Mouse (Mus musculus) spleen, postnatal 14 days (tissue): Measurements from ENCODE around the gene Gm45717.
"Not testable (repeated sequence)": the region's sequence is repeated elsewhere in the genome, so short reads cannot be mapped to it uniquely, and the experiment has no call there.

Experiments used
- DNase-seq, 2 experiments: peaks; one replicate each; pipeline ENCODE4 v3.0.0; 2021 to 2022; ENCODE audit warnings: low spot score in 2 of 2

Gm45717 gene

GRCm38 (mm10) chr7:140955758-140956555, at the start of gene Gm45717, which contains the start of gene Ifitm2:
TSS of gene Gm45717 (minus strand) at chr7:140955937.
TSS of gene Ifitm2 (minus strand) at chr7:140955987.
- no peak for DNase-seq

DNA sequence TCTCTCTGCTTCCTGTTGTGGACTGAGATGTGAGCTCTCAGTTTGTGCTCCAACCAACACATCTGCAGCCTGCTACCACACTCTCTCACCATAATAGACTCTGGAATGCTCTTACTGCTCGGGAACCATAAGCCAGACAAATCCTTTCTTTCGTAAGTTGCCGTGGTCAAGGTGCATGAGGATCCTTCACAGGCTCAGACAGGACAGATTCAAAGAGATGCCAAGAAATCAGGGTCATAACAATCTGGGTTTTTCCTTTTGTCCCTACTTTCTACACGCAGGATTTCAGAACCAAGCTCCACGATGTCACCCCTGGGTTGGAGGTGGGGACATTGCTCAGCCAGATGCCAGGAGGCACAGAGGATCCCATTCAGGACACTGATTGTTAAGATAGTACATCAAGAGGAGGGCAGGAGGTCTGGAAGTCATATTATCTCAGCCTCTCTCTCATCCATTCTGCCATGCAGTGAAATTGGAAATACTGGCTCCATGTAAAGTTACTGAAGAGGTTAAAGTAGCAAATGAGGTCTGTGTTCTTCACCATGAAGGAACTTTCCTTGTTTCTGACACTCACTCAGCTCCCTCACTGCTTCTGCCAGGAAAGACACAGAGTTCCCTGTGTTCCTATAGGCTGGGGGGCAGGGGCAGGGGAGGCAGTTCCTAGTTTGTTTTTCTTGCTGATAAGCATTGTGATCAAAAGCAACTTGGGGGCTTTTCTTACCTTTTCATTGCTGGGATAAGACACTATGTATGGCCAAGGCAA, 47.7 kb upstream of the Gm45717 start:
- no peak for DNase-seq

GRCm38 (mm10) chr7:141000881-141001708, 45.4 kb upstream of the Gm45717 start:
- DNase-seq, result no peak

DNA sequence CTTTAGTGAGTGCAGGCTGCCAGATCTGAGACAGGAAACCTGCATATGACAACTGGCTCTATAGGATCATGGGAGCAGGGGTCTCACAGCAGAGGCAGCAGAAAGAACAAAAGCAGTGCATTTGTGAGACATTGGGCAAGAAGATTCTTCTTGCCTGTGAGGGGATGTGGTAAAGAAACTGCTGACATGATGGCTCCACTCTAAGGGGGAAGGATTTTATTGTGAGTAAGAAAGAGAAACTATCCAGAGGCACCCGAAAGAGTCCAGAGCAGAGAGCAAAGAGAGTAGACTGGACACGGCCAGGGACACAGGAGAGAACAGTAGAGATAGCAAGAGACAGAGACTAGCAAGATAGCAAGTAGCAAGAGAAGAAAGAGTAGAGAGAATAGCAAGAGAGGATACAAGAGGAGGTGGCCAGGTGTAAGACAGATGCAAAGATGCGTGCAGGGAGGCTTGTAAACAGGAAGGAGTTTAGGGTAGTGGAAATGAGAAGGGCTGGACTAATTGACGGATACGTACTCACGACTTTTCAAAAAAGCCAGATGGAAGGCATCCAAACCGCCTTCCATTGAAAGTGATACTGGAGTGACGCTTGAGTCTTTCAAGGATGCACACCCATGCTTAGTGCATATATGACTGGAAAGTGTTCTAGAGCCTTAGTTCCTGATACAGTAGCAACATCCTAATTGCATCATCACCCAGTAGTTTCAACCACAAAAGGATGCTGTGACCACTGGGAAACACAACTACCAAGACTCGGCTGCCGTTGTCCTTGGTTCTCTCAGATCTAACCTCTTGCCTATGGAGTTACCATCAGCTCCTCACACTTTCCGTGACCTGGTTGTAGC, 43.3 kb upstream of the Gm45717 start:
- DNase-seq, result no peak

- DNase-seq, result no peak
Observed at GRCm38 (mm10) chr7:140997817-140998216, 42.1 kb upstream of the Gm45717 start.

GRCm38 (mm10) chr7:140991117-140991689, 35.5 kb upstream of the Gm45717 start:
- no peak for DNase-seq

DNA sequence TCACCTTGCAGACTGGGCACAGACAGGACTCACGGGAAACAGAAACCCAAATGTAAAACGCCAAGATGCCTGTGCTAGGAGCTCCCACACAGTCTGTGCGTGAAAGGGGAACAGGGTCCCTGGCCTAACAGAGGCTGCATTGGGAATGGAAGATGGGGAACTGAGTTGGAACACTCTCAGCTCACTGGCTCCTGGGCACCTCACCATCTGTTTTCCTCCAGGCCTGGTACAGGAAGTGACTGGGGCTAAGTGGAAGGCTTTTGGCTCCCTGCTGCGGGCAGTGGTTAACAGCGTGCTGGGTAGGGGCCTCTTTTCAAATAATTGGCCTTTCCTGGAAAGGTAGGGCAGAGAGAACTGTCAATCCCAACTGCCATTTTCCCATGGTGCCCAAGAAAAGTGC, 34.9 kb upstream of the Gm45717 start:
- no peak for DNase-seq

- no peak for DNase-seq
Observed at GRCm38 (mm10) chr7:140990185-140990584, 34.4 kb upstream of the Gm45717 start.

DNA sequence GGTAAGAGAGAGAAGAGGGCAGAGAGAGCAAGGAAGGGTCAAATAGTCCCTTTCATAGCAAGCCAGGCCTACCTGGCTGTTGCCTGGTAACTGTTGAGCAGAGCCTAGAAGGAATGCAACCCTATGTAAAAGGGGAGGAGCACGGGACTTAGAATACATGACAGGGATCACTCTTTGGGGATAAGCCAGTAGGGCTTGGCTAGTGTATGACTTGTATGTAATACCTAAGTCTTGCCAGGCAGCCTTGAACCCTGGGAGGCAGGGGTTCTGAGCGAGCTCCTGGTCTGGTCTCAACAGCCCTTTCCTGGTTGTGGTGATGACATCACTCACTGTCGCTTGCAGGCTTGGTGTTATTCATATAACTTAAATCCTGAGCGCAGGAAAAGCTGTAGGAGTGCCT, 33.3 kb upstream of the Gm45717 start:
- no peak for DNase-seq

DNA sequence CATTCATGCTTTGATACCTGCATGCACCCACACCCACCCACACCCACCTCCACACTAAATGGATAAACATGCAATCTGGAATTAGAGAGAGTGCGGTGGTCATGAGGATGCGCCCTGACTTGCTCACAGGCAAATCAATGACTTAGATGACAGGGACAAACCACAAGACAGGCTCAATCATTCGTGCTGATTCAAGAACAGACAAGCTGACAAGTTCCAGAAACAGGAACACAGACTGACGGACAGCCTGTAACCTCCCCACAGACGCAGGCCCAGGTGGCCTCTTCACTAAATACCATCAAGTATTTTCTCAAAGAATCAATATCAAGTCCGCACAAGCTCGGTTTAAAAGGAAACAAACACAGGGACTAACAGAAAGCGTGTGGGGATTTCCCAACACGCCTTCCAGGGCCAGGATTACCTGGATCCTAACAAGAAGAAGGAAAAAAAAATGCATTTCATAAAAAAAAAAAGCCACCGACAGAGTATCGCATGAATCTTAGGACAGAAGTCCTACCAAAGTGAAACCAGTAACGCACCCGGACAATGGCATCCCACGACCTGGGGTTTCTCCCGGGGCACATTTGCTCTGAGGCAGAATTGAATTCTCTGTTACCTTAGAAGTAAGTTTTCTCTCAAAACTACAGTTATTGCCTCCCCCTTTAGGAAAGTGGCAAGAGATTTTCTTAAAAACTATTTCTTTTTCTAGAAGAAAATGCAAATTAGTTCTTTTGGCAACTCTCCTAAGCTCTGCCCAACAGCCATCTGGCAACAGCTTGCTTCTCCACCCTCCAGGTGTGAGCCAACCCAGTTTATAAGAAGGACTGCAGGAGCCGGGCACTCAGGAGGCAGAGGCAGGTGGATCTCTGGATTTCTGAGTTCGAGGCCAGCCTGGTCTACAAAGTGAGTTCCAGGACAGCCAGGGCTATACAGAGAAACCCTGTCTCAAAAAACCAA, 31.7 kb upstream of the Gm45717 start:
- no peak for DNase-seq

GRCm38 (mm10) chr7:140982971-140983370, 27.2 kb upstream of the Gm45717 start:
- no peak for DNase-seq

DNA sequence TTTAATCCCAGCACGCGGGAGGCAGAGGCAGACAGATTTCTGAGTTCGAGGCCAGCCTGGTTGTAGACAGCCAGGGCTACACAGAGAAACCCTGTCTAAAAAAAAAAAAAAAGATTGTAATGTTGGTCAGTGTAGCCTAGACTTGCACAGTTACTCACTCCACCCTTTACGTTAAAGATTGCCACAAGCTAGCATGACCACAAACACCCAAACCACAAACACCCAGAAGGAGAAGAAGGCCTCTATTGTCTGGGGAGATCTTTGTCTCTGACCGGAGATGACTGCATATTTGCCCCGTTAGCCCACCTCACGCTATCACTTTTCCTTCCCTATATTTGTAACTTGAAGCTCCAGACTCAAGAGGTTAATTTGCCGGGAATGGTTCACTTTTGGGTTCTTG, 26.0 kb upstream of the Gm45717 start:
- DNase-seq, result no peak

DNA sequence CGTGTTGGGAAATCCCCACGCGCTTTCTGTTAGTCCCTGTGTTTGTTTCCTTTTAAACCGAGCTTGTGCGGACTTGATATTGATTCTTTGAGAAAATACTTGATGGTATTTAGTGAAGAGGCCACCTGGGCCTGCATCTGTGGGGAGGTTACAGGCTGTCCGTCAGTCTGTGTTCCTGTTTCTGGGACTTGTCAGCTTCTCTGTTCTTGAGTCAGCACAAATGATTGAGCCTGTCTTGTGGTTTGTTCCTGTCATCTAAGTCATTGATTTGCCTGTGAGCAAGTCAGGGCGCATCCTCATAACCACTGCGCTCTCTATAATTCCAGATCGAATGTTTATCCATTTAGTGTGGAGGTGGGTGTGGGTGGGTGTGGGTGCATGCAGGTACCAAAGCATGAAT, 21.0 kb upstream of the Gm45717 start:
- DNase-seq, result not testable (repeated sequence)

DNA sequence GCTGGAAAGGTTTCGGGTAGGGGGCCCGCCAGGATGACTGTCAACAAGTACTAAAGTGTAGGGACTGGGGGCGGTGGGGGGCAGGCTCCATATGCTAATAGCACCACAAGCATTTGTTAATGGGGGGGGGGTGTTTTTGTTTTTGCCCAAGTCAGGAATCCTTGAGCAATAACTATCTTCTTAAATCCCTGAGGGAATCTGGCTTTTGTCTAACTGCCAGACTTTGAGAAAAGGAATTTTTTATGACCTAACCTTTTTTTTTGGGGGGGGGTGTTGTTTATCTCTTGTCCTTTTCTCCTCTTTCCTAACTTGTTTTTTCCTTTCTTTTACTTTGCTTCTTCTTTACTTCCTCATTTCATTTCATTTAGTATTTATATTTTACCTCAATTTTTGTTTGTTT, 19.7 kb upstream of the Gm45717 start:
- DNase-seq, result no peak

GRCm38 (mm10) chr7:140974940-140975339, 19.2 kb upstream of the Gm45717 start:
- DNase-seq, result no peak

DNA sequence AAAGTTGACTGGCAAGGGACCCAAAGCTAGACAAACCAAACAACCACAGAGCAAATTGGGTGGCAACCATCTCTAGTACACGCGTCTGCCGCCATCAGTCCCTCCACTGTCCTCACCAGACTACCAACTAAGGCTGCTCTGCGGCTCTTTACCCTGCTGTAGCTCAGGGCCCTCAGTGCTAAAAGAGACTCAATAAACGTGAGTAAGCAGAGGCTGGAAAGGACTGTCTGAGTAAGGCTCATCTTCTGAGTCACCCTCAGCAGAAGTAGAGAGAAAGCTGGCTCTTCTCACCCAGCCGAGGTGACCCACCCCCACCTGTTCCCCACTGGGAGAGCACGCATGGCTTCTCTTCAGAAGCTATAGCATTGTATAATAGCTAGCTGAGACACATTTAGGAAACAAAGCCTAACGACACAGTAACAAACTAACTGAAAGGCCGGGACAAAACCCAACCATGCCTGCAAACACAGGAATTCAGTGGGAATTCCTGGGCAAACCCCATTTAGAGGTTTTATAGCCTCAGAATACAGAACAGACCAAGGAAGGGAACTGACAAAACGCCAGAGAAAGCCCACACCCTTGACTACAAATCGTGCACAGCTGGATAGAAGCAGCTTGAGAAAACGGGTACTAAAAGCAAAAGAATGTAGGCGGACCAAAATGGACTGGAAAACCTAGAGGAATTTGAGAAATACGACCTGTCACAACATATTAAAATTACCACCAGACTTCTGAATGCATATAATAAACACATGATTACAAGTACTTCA, 17.8 kb upstream of the Gm45717 start:
- DNase-seq, result no peak

- no peak for DNase-seq
Observed at GRCm38 (mm10) chr7:140971479-140972171, 15.9 kb upstream of the Gm45717 start.

GRCm38 (mm10) chr7:140970931-140971330, 15.2 kb upstream of the Gm45717 start:
- DNase-seq, result no peak
